Mouse (Mus musculus) stomach, embryonic 16.5 days (tissue): ENCODE results near the gene Gm5741. TPM values are rescaled to one million over a fixed set of nuclear protein-coding genes. Genes with fewer than 3 reads are reported as not detected.
A peak's percentile ranks its signal among the peaks of the same experiment; 100 is the strongest.

Experiments
- ATAC-seq: fragments of 200-750 bp; cut with Nextera tagmentation; 2 replicates; pipeline ENCODE4 v1.8.0; 2017; ENCODE audit warnings: moderate number of reproducible peaks, moderate TSS enrichment; ENCODE audit not compliant: insufficient read depth, low FRiP score
- H3K27ac ChIP-seq: fragments of 300-500 bp; sonication (generic); 2 replicates; pipeline ENCODE4 v1.5.1; 2014; ENCODE audit warnings: low read length
- H3K27me3 ChIP-seq: fragments of 300-500 bp; sonication (generic); 2 replicates; pipeline ENCODE4 v1.6.1; 2014; ENCODE audit warnings: low read length, control low read depth, mixed read lengths; ENCODE audit not compliant: control insufficient read depth, insufficient read depth
- H3K36me3 ChIP-seq: fragments of 300-500 bp; sonication (generic); 2 replicates; pipeline ENCODE4 v1.6.1; 2014; ENCODE audit warnings: low read length; ENCODE audit not compliant: control insufficient read depth, insufficient read depth
- H3K4me1 ChIP-seq: fragments of 300-500 bp; sonication (generic); 2 replicates; pipeline ENCODE4 v1.6.1; 2014; ENCODE audit warnings: low read length, control low read depth, mixed read lengths; ENCODE audit not compliant: control insufficient read depth, insufficient read depth
- H3K4me2 ChIP-seq: fragments of 300-500 bp; sonication (generic); 2 replicates; pipeline ENCODE4 v1.6.1; 2014; ENCODE audit warnings: low read depth, low read length, mixed read lengths
- H3K4me3 ChIP-seq: fragments of 300-500 bp; sonication (generic); replicated peaks from 2 replicates; pipeline ENCODE4 v1.5.1; 2014; ENCODE audit warnings: mild to moderate bottlenecking, low read length
- H3K9ac ChIP-seq: fragments of 300-500 bp; sonication (generic); 2 replicates; pipeline ENCODE4 v1.6.1; 2014; ENCODE audit warnings: low read length
- H3K9me3 ChIP-seq: fragments of 300-500 bp; sonication (generic); replicated peaks from 2 replicates; pipeline ENCODE4 v1.6.1; 2016; ENCODE audit warnings: low read length, control low read depth; ENCODE audit not compliant: control insufficient read depth
- WGBS: fragments of 180-500 bp; shearing (Covaris S2); extraction: QIAGEN DNeasy Blood & Tissue Kit; methylation state at CpG from one replicate; pipeline ENCODE4 v1.1.7; 2014; 5-methylcytosine and 5-hydroxymethylcytosine counted together
- polyA plus RNA-seq: library from polyadenylated mRNA; unstranded; fragments of >200 nt; fragmentation: Nextera tagmentation; extraction: Ambion mirVana; gene quantifications from 2 replicates; pipeline ENCODE4 v1.2.1, GENCODE M21; 2015

Gm5741 gene
- polyA plus RNA-seq, 1 experiment from 2014 or later: 0.53 TPM

DNA sequence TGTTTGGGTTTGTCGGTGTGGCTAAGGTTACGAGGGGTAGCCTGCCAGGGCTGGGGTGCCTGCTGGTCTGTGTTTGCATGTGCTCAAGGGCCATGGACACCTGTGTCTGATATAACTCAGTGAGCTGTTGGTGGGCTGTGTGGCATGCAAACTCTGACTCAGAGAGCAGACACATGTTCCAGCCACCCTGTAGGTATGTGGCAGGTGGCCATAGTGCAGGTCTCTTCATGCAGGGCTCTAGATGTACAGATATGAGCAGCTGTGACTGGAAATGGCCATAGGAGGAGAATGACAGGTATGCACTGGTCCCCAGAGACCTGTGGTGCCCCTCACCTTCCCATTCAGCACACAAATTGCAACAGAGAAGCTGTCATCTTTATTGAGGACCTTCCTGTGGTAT lies 627 bp downstream of the Gm5741 start:
- no peaks in the 10 kb centered on the region for H3K27me3 ChIP-seq
- peaks cover 4% of the 10 kb centered on the region; the same call in 1 of the 2 replicates for H3K4me1 ChIP-seq
- no peak overlapping the region for H3K4me2 ChIP-seq
- H3K9ac ChIP-seq: no peak overlapping the region
- 92% methylated on average over 2 of the region's 2 CpGs for WGBS
- no peaks in the 10 kb centered on the region for H3K9me3 ChIP-seq
- no peak overlapping the region for H3K27ac ChIP-seq
- H3K4me3 ChIP-seq: no peak overlapping the region
- no peaks in the 10 kb centered on the region for H3K36me3 ChIP-seq
- no peak for ATAC-seq

DNA sequence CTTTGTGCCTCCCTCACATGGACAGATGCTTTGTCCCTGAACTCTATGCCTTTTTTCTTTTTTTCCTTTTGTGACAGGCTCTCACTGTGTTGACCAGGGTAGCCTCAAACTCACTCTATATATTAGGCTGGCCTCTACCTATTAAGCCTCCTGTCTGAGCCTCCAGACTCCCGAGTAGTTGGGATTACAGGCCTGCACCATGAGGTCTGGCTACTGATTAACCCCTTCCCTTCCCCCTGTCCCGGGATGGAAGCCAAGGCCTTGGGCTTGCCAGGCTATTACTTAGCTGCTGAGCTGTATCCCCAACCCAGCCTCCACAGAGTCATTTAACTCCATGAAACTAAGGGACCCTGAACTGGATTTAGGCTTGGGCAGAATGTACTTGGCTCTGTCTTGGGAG lies 2.6 kb downstream of the Gm5741 start:
- H3K4me2 ChIP-seq: no peak overlapping the region
- H3K4me3 ChIP-seq: no peak overlapping the region
- ATAC-seq: no peak
- H3K9me3 ChIP-seq: no peaks in the 10 kb centered on the region
- peaks cover 10% of the 10 kb centered on the region for H3K4me1 ChIP-seq
- no peaks in the 10 kb centered on the region for H3K36me3 ChIP-seq
- no peak overlapping the region for H3K9ac ChIP-seq
- no peak overlapping the region for H3K27ac ChIP-seq
- H3K27me3 ChIP-seq: no peaks in the 10 kb centered on the region
- WGBS: 16% methylated on average over 2 of the region's 2 CpGs

DNA sequence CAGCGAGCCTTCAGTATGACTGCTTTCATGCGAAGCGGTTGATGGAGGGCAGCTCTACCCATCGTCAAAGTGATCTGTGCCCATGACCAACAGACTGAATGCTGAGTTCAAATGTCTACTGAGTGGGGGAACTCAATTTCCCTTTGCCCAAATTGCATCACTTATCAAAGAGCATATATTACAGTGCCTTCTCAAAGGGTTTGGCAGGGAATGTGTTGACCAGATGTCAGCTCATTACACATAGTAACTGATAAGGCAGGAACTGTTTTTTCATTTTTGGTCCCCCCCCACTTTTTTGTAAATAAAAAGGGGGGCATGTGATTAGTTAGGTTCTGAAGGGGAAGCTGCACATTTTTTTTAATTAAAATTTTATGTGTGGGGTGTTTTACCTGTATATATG lies 5.2 kb downstream of the Gm5741 start:
- no peaks in the 10 kb centered on the region for H3K9me3 ChIP-seq
- no peaks in the 10 kb centered on the region for H3K27me3 ChIP-seq
- no peak overlapping the region for H3K9ac ChIP-seq
- no peak overlapping the region for H3K4me2 ChIP-seq
- H3K36me3 ChIP-seq: no peaks in the 10 kb centered on the region
- ATAC-seq: no peak
- no peak overlapping the region for H3K4me3 ChIP-seq
- peaks cover 10% of the 10 kb centered on the region for H3K4me1 ChIP-seq
- no peak overlapping the region for H3K27ac ChIP-seq
- WGBS: 92% methylated on average over 4 of the region's 4 CpGs

DNA sequence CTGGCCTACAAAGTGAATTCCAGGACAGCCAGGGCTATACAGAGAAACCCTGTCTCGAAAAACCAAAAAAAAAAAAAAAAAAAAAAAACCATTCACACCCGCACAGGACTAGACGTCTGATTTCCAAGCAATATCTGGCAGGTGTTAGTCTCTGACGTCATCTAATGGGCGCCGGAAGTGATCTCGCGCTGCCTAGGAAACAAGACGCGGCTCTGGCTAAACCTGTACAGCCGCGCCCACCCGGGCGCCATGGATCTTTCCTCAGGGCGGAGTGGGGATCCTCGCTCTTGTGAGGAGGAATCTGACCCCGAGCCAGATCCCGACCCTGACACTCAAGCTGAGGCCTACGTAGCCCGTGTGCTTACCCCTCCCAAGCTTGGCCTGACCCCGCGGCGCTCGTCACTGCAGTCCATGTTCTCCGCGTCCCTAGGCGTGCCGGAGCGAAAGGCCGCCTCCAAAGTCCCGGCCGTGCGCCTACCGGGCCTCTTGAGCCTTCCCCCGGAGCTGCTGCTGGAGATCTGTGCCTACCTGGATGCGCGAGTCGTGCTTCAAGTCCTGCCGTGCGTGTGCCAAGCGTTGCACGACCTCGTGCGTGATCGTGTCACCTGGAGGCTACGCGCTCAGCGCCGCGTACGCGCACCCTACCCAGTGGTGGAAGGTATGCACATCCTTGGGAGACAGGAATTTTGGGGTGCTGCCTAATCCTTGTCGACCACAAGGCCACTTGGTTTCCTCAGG lies 7.7 kb downstream of the Gm5741 start, which contains the start of gene Fbxw9:
Gene Fbxw9, plus strand, starts transcription at position 177 of the 738 bp plus-strand sequence.
- peak; percentile 91 for ATAC-seq
- no peaks in the 10 kb centered on the region for H3K27me3 ChIP-seq
- peak within 1 kb of the TSS; percentile 91 for H3K4me3 ChIP-seq
- no peaks in the 10 kb centered on the region for H3K9me3 ChIP-seq
- H3K9ac ChIP-seq: peak within 1 kb of the TSS; percentile 82
- peak within 1 kb of the TSS; percentile 94 for H3K4me2 ChIP-seq
- H3K36me3 ChIP-seq: peaks cover 12% of the 10 kb centered on the region; the same call in 1 of the 2 replicates
- peaks cover 10% of the 10 kb centered on the region for H3K4me1 ChIP-seq
- H3K27ac ChIP-seq: peak within 1 kb of the TSS; percentile 38; the same call in 1 of the 2 replicates
- WGBS: under 1% methylated on average over 52 of the region's 53 CpGs

DNA sequence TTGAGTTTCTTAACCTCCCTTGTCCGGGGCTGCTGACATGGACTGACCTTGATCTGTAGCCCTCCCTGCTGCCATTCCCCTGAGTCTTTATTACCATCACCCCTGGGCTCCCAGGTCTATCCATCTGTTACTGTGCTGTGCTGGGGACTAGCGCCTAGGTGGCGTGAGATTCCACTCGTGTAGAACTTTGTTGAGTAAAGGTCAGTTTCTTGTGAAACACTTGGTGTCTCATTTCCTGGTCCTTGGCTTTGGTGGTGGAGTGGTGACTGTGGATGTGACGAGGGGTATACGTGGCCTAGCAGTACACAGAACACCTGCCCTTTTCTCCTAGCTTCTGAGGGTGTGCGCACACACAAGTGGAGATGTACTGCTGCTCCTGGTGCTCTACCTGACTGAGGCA lies 10.4 kb downstream of the Gm5741 start:
- peaks cover 36% of the 10 kb centered on the region for H3K36me3 ChIP-seq
- no peak for ATAC-seq
- no peak overlapping the region for H3K4me2 ChIP-seq
- H3K27me3 ChIP-seq: no peaks in the 10 kb centered on the region
- no peak overlapping the region for H3K27ac ChIP-seq
- WGBS: 80% methylated on average over 7 of the region's 7 CpGs
- H3K9me3 ChIP-seq: no peaks in the 10 kb centered on the region
- H3K4me1 ChIP-seq: peaks cover 10% of the 10 kb centered on the region
- no peak overlapping the region for H3K4me3 ChIP-seq
- H3K9ac ChIP-seq: no peak overlapping the region

DNA sequence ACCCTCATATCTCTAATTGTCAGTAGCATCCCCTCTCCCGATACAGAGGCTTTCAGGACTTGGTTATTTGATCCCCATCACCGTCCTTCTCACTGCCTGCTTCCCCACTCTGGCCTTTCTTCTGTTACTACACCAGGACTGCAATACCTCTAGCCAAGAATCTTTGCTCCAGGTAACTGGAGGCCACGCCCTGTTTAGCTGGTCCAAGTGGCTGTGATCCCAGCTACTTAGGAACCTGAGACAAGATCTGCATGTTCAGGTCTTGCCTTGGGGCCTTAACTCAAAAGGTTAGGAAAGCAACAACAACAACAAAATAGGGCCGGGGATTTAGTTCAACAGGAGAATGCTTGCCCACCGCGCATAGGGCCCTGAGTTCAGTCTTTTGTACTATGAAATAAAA lies 24.2 kb downstream of the Gm5741 start:
- Histone ChIP-seq H3K9me3 (no peaks in the 10 kb centered on the region), H3K36me3 (peaks cover 30% of the 10 kb centered on the region), H3K9ac (no peak overlapping the region), H3K4me3 (no peak overlapping the region), H3K27me3 (no peaks in the 10 kb centered on the region), H3K4me1 (peaks cover 3% of the 10 kb centered on the region), H3K4me2 (no peak overlapping the region), H3K27ac (no peak overlapping the region)
- 88% methylated on average over 6 of the region's 6 CpGs for WGBS
- ATAC-seq: no peak

DNA sequence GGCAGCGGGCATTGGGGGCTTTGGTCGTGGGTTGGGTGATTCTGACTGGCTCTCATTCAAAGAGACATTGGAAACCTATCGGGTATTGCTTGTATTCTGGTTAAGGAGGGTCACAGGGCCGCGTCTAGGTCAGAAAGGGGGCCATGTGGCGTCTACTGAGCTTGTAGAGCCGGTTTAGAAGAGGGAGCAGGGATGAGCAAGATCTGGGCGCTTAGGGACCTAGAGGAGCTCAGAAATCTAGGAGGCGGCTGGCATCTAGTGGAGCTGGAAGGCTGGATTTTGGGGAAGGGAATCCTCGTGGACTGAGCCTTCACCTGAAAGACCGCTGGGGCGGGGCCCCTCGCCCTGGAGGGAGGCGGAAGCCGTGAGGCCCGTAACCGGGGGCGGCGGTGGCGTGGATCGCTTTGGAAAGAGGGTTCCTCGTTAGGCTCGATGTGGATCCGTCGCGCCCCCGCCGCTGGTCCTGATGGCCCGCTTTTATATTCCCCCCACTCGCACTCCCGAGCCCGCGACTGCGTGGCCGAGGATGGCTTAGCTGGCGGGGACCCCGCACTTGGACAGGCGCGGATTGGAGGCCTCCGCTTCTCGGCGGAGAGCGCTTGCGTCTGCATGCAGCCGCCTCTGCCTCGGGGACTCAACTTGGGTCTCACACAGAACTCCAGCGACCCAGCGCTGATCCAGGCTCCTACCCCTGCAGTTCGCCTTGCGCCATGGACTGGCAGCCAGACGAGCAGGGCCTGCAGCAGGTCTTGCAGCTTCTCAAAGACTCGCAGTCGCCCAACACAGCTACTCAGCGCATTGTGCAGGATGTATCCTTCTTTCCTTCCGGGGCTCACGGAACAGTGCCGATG lies 29.9 kb downstream of the Gm5741 start:
- Histone ChIP-seq H3K9me3 (no peaks in the 10 kb centered on the region), H3K9ac (peak overlapping the region; percentile 93), H3K4me1 (peaks cover 18% of the 10 kb centered on the region), H3K4me2 (peak overlapping the region; percentile 68), H3K4me3 (peak overlapping the region; percentile 82), H3K36me3 (peaks cover 10% of the 10 kb centered on the region; the same call in 1 of the 2 replicates), H3K27me3 (no peaks in the 10 kb centered on the region), H3K27ac (peak overlapping the region; percentile 100)
- WGBS: under 1% methylated on average over 57 of the region's 57 CpGs
- peak; percentile 21 for ATAC-seq

DNA sequence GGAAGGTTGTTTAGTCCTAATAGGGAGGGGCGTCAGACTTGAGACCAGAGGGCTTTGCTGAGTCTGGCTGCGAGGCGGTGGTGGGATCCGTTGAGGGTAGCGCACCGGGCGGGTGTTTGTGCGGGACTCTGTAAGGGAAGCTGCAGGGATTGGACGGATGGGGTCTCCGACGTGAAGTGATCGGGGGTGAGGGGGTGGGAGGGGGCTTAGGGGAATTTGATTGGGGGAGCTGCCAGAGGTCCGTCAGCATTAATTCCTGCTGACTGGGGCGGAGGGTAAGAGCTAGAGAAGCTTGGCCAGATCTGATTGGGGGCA lies 30.5 kb downstream of the Gm5741 start:
- Histone ChIP-seq H3K4me2 (peak overlapping the region; percentile 68), H3K9ac (peak overlapping the region; percentile 93), H3K4me3 (peak overlapping the region; percentile 82), H3K27ac (peak overlapping the region; percentile 100), H3K9me3 (no peaks in the 10 kb centered on the region), H3K36me3 (peaks cover 10% of the 10 kb centered on the region; the same call in 1 of the 2 replicates), H3K27me3 (no peaks in the 10 kb centered on the region), H3K4me1 (peaks cover 18% of the 10 kb centered on the region)
- 0% methylated on average over 14 of the region's 14 CpGs for WGBS
- ATAC-seq: peak; percentile 52
